Mouse (Mus musculus) kidney, embryonic 14.5 days (tissue): ENCODE results near the gene Serpina3g. TPM values are rescaled to one million over a fixed set of nuclear protein-coding genes. Genes with fewer than 3 reads are reported as not detected.

ENCODE experiments used
- ATAC-seq: fragments of 200-750 bp; cut with Nextera tagmentation; 2 replicates; pipeline ENCODE4 v1.8.0; 2017; ENCODE audit warnings: moderate number of reproducible peaks, mild to moderate bottlenecking, moderate TSS enrichment, moderate library complexity; ENCODE audit not compliant: low FRiP score, low TSS enrichment
- H3K27ac ChIP-seq: fragments of 300-500 bp; sonication (generic); 2 replicates; pipeline ENCODE4 v1.5.1; 2014; ENCODE audit warnings: low read depth, mild to moderate bottlenecking, low read length, moderate library complexity, mixed read lengths
- H3K27me3 ChIP-seq: fragments of 300-500 bp; sonication (generic); 2 replicates; pipeline ENCODE4 v1.6.1; 2014; ENCODE audit warnings: mild to moderate bottlenecking, low read length; ENCODE audit not compliant: control insufficient read depth, insufficient read depth
- H3K36me3 ChIP-seq: fragments of 300-500 bp; sonication (generic); 2 replicates; pipeline ENCODE4 v1.6.1; 2014; ENCODE audit warnings: low read length, mixed read lengths; ENCODE audit not compliant: control insufficient read depth, insufficient read depth
- H3K4me1 ChIP-seq: fragments of 300-500 bp; sonication (generic); 2 replicates; pipeline ENCODE4 v1.6.1; 2014; ENCODE audit warnings: low read length, mixed read lengths; ENCODE audit not compliant: control insufficient read depth, insufficient read depth
- H3K4me2 ChIP-seq: fragments of 300-500 bp; sonication (generic); replicated peaks from 2 replicates; pipeline ENCODE4 v1.6.1; 2014; ENCODE audit warnings: low read depth, mild to moderate bottlenecking, low read length
- H3K4me3 ChIP-seq: fragments of 300-500 bp; sonication (generic); 2 replicates; pipeline ENCODE4 v1.5.1; 2014; ENCODE audit warnings: mild to moderate bottlenecking, low read length
- H3K9ac ChIP-seq: fragments of 300-500 bp; sonication (generic); 2 replicates; pipeline ENCODE4 v1.6.1; 2014; ENCODE audit warnings: low read depth, mild to moderate bottlenecking, low read length, moderate library complexity
- H3K9me3 ChIP-seq: fragments of 300-500 bp; sonication (generic); 2 replicates; pipeline ENCODE4 v1.6.1; 2016; ENCODE audit warnings: low read length; ENCODE audit not compliant: control insufficient read depth
- WGBS: fragments of 180-500 bp; shearing (Covaris S2); extraction: QIAGEN DNeasy Blood & Tissue Kit; methylation state at CpG from one replicate; pipeline ENCODE4 v1.1.7; 2014; 5-methylcytosine and 5-hydroxymethylcytosine counted together
- polyA plus RNA-seq: library from polyadenylated mRNA; unstranded; fragments of >200 nt; fragmentation: Nextera tagmentation; extraction: Ambion mirVana; gene quantifications from 2 replicates; pipeline ENCODE4 v1.2.1, GENCODE M21; 2014

Serpina3g gene
- polyA plus RNA-seq = 6.2 and 7.1 TPM in 2 replicates

DNA sequence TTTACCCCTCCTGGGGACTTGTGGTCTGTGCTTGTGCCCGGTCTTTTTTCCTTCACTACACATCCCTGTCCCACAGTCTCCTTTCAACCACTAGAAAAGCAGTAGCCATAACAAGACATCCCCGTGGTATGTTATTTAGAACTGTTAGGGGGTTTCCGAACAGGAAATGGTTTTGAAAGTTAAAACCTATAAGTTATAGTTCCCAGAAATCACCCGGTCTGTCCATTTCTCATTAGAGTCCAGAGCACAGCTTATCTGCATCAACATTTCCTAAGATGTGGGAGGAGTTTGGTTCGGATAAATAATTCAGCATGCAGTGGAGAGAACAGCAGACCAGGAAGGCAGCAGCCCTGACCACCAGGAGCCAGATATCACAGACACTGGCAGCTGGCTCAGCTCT, at the start of gene Serpina3g:
Serpina3g (plus strand) TSS at position 331 of the 400 bp plus-strand sequence.
- Histone ChIP-seq H3K9ac (no peak within 1 kb of the TSS; the same call in 1 of the 2 replicates), H3K4me1 (no peaks in the 10 kb centered on the region), H3K27me3 (no peaks in the 10 kb centered on the region), H3K36me3 (no peaks in the 10 kb centered on the region), H3K4me3 (no peak within 1 kb of the TSS), H3K4me2 (no peak within 1 kb of the TSS), H3K27ac (peak within 1 kb of the TSS; percentile 11; the same call in 1 of the 2 replicates), H3K9me3 (no peaks in the 10 kb centered on the region)
- ATAC-seq = peak; percentile 81
- 30% methylated on average over 5 of the region's 5 CpGs for WGBS

- no peak for ATAC-seq
These were observed 46.8 kb upstream of the Serpina3g start for GRCm38 (mm10) chr12:104189246-104189645.

GRCm38 (mm10) chr12:104190852-104191251, 45.2 kb upstream of the Serpina3g start:
- no peaks in the 10 kb centered on the region for H3K4me1 ChIP-seq
- H3K36me3 ChIP-seq = no peaks in the 10 kb centered on the region
- H3K27me3 ChIP-seq = no peaks in the 10 kb centered on the region
- no peak overlapping the region for H3K9ac ChIP-seq
- H3K9me3 ChIP-seq = no peaks in the 10 kb centered on the region
- no peak for ATAC-seq
- H3K27ac ChIP-seq = no peak overlapping the region
- H3K4me2 ChIP-seq = no peak overlapping the region
- no peak overlapping the region for H3K4me3 ChIP-seq

More at GRCm38 (mm10) chr12:104189246-104189645, 46.8 kb upstream of the Serpina3g start:
- H3K4me3 ChIP-seq = no peak overlapping the region
- no peaks in the 10 kb centered on the region for H3K9me3 ChIP-seq
- no peak overlapping the region for H3K9ac ChIP-seq
- 76% methylated on average over 2 of the region's 2 CpGs for WGBS
- no peak overlapping the region for H3K4me2 ChIP-seq
- H3K27ac ChIP-seq = no peak overlapping the region
- H3K27me3 ChIP-seq = no peaks in the 10 kb centered on the region
- no peaks in the 10 kb centered on the region for H3K36me3 ChIP-seq
- no peaks in the 10 kb centered on the region for H3K4me1 ChIP-seq

DNA sequence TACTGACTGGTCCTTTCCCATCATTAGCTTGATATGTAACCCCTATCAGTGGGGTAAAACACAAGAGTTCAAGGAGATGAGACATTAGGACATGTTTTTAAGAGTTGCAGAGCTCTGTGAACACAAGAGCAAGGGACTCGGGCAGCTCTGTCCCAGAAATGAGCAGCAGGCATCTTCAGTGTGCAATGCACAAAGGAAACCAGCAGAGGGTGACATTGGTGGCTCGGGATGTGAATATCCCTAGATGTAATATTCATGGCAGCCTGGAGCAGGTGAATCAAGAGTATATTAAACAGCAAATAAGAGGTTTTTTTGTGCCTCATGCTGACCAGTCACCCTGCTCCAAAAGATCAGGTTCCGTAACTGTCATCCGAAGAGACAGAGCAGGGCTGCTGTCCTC, 26.9 kb upstream of the Serpina3g start:
- H3K9ac ChIP-seq = no peak overlapping the region
- no peaks in the 10 kb centered on the region for H3K4me1 ChIP-seq
- WGBS = 81% methylated on average over 4 of the region's 4 CpGs
- H3K4me2 ChIP-seq = no peak overlapping the region
- H3K9me3 ChIP-seq = no peaks in the 10 kb centered on the region
- H3K4me3 ChIP-seq = no peak overlapping the region
- H3K36me3 ChIP-seq = no peaks in the 10 kb centered on the region
- H3K27me3 ChIP-seq = no peaks in the 10 kb centered on the region
- ATAC-seq = no peak
- H3K27ac ChIP-seq = no peak overlapping the region

- Histone ChIP-seq H3K27me3 (no peaks in the 10 kb centered on the region), H3K4me1 (no peaks in the 10 kb centered on the region), H3K9ac (no peak overlapping the region), H3K9me3 (no peaks in the 10 kb centered on the region), H3K36me3 (no peaks in the 10 kb centered on the region), H3K4me3 (no peak overlapping the region), H3K4me2 (no peak overlapping the region), H3K27ac (no peak overlapping the region)
- WGBS = 90% methylated on average over 2 of the region's 2 CpGs
- ATAC-seq = no peak
These were observed 26.2 kb upstream of the Serpina3g start for GRCm38 (mm10) chr12:104209802-104210201.

DNA sequence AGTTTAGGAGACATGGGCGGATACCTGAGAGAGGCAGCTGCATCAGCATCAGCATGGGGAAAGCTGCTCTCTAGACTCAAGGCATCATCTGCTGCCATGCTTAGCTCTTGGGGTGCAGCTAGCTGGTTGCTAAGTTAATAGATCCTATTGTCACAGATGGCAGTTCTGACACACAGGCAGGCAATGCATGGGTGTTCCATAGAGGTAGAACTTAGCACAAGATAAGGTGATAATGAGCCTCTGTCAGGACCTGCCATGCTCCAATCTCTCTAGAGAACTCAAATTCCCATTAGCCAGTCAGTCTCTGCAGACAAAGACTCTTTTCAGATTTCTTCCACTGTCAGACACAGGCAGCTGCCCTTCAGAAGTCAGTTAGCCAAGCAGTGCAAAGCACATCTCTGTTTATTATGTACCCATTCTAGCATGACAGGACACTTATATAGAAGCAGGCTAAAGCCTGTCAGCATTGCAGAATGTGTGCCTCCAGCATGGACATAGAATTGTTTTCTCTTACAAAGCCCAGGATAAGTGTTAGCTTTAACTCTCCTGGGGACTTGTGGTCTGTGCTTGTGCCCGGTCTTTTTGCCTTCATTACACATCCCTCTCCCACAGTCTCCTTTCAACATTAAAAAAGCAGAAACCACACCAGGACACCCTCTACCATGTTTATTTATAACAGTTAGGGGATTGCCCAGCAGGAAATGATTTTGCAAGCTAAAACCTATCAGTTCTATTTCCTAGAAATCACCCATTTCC, 22.2 kb upstream of the Serpina3g start:
- no peaks in the 10 kb centered on the region for H3K36me3 ChIP-seq
- H3K9ac ChIP-seq = no peak overlapping the region
- 69% methylated on average over 2 of the region's 2 CpGs for WGBS
- no peak overlapping the region for H3K4me2 ChIP-seq
- H3K4me3 ChIP-seq = no peak overlapping the region
- no peaks in the 10 kb centered on the region for H3K9me3 ChIP-seq
- no peak for ATAC-seq
- H3K27ac ChIP-seq = no peak overlapping the region
- no peaks in the 10 kb centered on the region for H3K27me3 ChIP-seq
- H3K4me1 ChIP-seq = no peaks in the 10 kb centered on the region

DNA sequence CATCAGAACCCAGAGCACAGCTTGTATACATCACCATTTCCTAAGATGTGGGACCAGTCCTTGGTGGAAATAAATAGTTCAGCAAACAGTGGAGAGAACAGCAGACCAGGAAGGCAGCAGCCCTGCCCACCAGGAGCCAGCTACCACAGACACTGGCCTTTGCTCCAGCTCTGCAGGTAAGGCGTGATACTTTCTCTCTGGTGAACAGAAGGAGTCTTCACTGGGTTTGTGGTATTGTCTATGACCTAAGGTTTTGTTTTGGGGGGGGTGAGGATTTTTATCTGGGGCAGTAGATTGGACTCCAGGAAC, 21.6 kb upstream of the Serpina3g start, which contains the start of gene Serpina3f:
Serpina3f (plus strand) TSS at position 100 of the 309 bp plus-strand sequence.
- Histone ChIP-seq H3K9me3 (no peaks in the 10 kb centered on the region), H3K4me2 (no peak within 1 kb of the TSS), H3K27ac (no peak within 1 kb of the TSS), H3K4me1 (no peaks in the 10 kb centered on the region), H3K36me3 (no peaks in the 10 kb centered on the region), H3K4me3 (no peak within 1 kb of the TSS), H3K9ac (no peak within 1 kb of the TSS), H3K27me3 (no peaks in the 10 kb centered on the region)
- 90% methylated on average over 1 of the region's 1 CpGs for WGBS
- ATAC-seq = no peak

- Histone ChIP-seq H3K9me3 (no peaks in the 10 kb centered on the region), H3K27ac (no peak overlapping the region), H3K4me3 (no peak overlapping the region), H3K4me1 (no peaks in the 10 kb centered on the region), H3K36me3 (no peaks in the 10 kb centered on the region), H3K9ac (no peak overlapping the region), H3K27me3 (no peaks in the 10 kb centered on the region), H3K4me2 (no peak overlapping the region)
- ATAC-seq = no peak
- WGBS = 96% methylated on average over 1 of the region's 1 CpGs
These were observed 20.8 kb upstream of the Serpina3g start for GRCm38 (mm10) chr12:104215249-104215648.

GRCm38 (mm10) chr12:104221616-104222015, 14.4 kb upstream of the Serpina3g start:
- no peak overlapping the region for H3K9ac ChIP-seq
- ATAC-seq = no peak
- H3K4me2 ChIP-seq = no peak overlapping the region
- H3K27me3 ChIP-seq = no peaks in the 10 kb centered on the region
- H3K4me3 ChIP-seq = no peak overlapping the region
- no peaks in the 10 kb centered on the region for H3K4me1 ChIP-seq
- WGBS = 80% methylated on average over 1 of the region's 1 CpGs
- H3K27ac ChIP-seq = no peak overlapping the region
- no peaks in the 10 kb centered on the region for H3K36me3 ChIP-seq
- H3K9me3 ChIP-seq = no peaks in the 10 kb centered on the region
